Mouse (Mus musculus): ENCODE results near the gene Slc8a1.

GRCm38 (mm10) chr17:81697695-81698094 lies 40.5 kb downstream of the Slc8a1 start:
- TF ChIP-seq ZC3H11A (IDR thresholded peaks at IDR 0.05; ENCODE audit: borderline replicate concordance, low read depth, low read length) (no peak), CHD2 (IDR thresholded peaks at IDR 0.05; ENCODE audit: low read depth, low read length) (no peak), HCFC1 (IDR thresholded peaks at IDR 0.05; ENCODE audit: borderline replicate concordance, insufficient read depth, low read length) (no peak), ZNF384 (IDR thresholded peaks at IDR 0.05; ENCODE audit: low read depth, low read length) (no peak), MAFK (IDR thresholded peaks at IDR 0.05; ENCODE audit: insufficient read depth, low read depth, low read length) (no peak)

All from ES-E14 (cell line).